Mouse (Mus musculus) G1E (cell line): Measurements from ENCODE around the gene Epha2.

ENCODE experiments used
- CTCF ChIP-seq: IDR thresholded peaks from 2 replicates; pipeline ENCODE4 v1.5.1; 2012; ENCODE audit warnings: low read depth, low read length, inconsistent platforms, mixed read lengths
- GATA1 ChIP-seq: IDR thresholded peaks from 2 replicates; pipeline ENCODE4 v1.6.1; 2012; ENCODE audit warnings: borderline replicate concordance, low read length, inconsistent platforms, mixed read lengths
- POLR2AphosphoS5 ChIP-seq: IDR thresholded peaks from 2 replicates; pipeline ENCODE4 v1.6.1; 2012; ENCODE audit warnings: low read depth, low read length, inconsistent platforms; ENCODE audit not compliant: insufficient replicate concordance

DNA sequence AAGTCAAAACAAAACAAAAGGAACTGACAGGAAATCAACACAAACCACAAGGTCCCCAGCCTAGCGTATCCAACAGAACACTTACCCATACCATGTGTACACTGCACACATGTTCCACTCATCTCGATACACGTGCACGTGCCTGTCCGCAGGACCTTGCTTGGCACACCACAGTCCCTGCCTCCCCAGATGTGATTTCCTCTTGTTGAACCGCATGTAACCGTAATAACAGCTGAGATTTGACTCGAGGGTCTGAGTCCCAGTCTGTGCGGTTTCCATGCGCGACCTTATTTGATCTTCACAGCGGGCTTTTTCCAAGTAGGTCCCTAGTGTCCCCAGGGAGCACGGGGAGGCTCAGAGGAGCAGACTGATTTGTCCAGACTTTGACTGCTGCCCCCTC lies 1.7 kb upstream of the Epha2 start:
- TF ChIP-seq CTCF (no peak), GATA1 (no peak), POLR2AphosphoS5 (no peak)
